Mouse (Mus musculus) liver, embryonic 11.5 days (tissue): ENCODE results near the gene Msi2. TPM values are rescaled to one million over a fixed set of nuclear protein-coding genes. Genes with fewer than 3 reads are reported as not detected.

Source experiments
- ATAC-seq: fragments of 200-750 bp; cut with Nextera tagmentation; replicated peaks from 2 replicates; pipeline ENCODE4 v1.8.0; 2017; ENCODE audit warnings: moderate number of reproducible peaks, mild to moderate bottlenecking, moderate TSS enrichment, moderate library complexity; ENCODE audit not compliant: low FRiP score
- DNase-seq: peaks from one replicate; pipeline ENCODE4 v3.0.0-alpha.2; 2017; ENCODE audit warnings: low spot score
- H3K27ac ChIP-seq: fragments of 300-500 bp; sonication (generic); 2 replicates; pipeline ENCODE4 v1.5.1; 2014; ENCODE audit warnings: mild to moderate bottlenecking, low read depth, low read length, control low read depth
- H3K27me3 ChIP-seq: fragments of 300-500 bp; sonication (generic); replicated peaks from 2 replicates; pipeline ENCODE4 v1.6.1; 2014; ENCODE audit warnings: low read length, mixed read lengths; ENCODE audit not compliant: control insufficient read depth, insufficient read depth
- H3K36me3 ChIP-seq: fragments of 300-500 bp; sonication (generic); 2 replicates; pipeline ENCODE4 v1.6.1; 2014; ENCODE audit warnings: mild to moderate bottlenecking, low read length, moderate library complexity, mixed read lengths; ENCODE audit not compliant: control insufficient read depth, insufficient read depth
- H3K4me1 ChIP-seq: fragments of 300-500 bp; sonication (generic); replicated peaks from 2 replicates; pipeline ENCODE4 v1.6.1; 2014; ENCODE audit warnings: low read length, mixed read lengths; ENCODE audit not compliant: control insufficient read depth, insufficient read depth
- H3K4me2 ChIP-seq: fragments of 300-500 bp; sonication (generic); 2 replicates; pipeline ENCODE4 v1.6.1; 2014; ENCODE audit warnings: mild to moderate bottlenecking, control low read depth, moderate library complexity
- H3K4me3 ChIP-seq: fragments of 300-500 bp; sonication (generic); 2 replicates; pipeline ENCODE4 v1.5.1; 2014; ENCODE audit warnings: low read depth, low read length, control low read depth
- H3K9ac ChIP-seq: fragments of 300-500 bp; sonication (generic); 2 replicates; pipeline ENCODE4 v1.6.1; 2014; ENCODE audit warnings: low read depth, low read length, control low read depth
- H3K9me3 ChIP-seq: fragments of 300-500 bp; sonication (generic); 2 replicates; pipeline ENCODE4 v1.6.1; 2016; ENCODE audit warnings: low read length, inconsistent platforms, mixed read lengths; ENCODE audit not compliant: control insufficient read depth
- WGBS: fragments of 180-500 bp; shearing (Covaris S2); extraction: QIAGEN DNeasy Blood & Tissue Kit; methylation state at CpG from one replicate; pipeline ENCODE4 v1.1.7; 2014; 5-methylcytosine and 5-hydroxymethylcytosine counted together
- polyA plus RNA-seq: library from polyadenylated mRNA; unstranded; fragments of >200 nt; fragmentation: Nextera tagmentation; extraction: Ambion mirVana; gene quantifications from 2 replicates; pipeline ENCODE4 v1.2.1, GENCODE M21; 2014

The Msi2 gene
- polyA plus RNA-seq, 1 experiment from 2014 or later: 8.2 TPM

- 77% methylated on average over 5 of the region's 5 CpGs for WGBS
- Histone ChIP-seq H3K4me1 (peaks cover 10% of the 10 kb centered on the region; the same call in 1 of the 2 replicates), H3K27ac (no peak overlapping the region), H3K4me2 (no peak overlapping the region), H3K27me3 (no peaks in the 10 kb centered on the region), H3K9ac (no peak overlapping the region), H3K4me3 (no peak overlapping the region), H3K9me3 (no peaks in the 10 kb centered on the region), H3K36me3 (no peaks in the 10 kb centered on the region; the same call in 1 of the 2 replicates)
- ATAC-seq (no peak), DNase-seq (no peak)
Measured at GRCm38 (mm10) chr11:88404247-88404677, 314.1 kb downstream of the Msi2 start.

GRCm38 (mm10) chr11:88402290-88402689 is 316.0 kb downstream of the Msi2 start:
- Histone ChIP-seq H3K4me3 (no peak overlapping the region), H3K27me3 (no peaks in the 10 kb centered on the region), H3K9ac (no peak overlapping the region), H3K27ac (no peak overlapping the region; the same call in 1 of the 2 replicates), H3K4me2 (no peak overlapping the region), H3K9me3 (no peaks in the 10 kb centered on the region), H3K4me1 (peaks cover 10% of the 10 kb centered on the region; the same call in 1 of the 2 replicates), H3K36me3 (no peaks in the 10 kb centered on the region; the same call in 1 of the 2 replicates)
- no peak for DNase-seq
- ATAC-seq: no peak
- 67% methylated on average over 7 of the region's 7 CpGs for WGBS

- Histone ChIP-seq H3K9ac (no peak overlapping the region), H3K4me1 (peaks cover 10% of the 10 kb centered on the region; the same call in 1 of the 2 replicates), H3K27ac (no peak overlapping the region), H3K27me3 (no peaks in the 10 kb centered on the region), H3K36me3 (no peaks in the 10 kb centered on the region; the same call in 1 of the 2 replicates), H3K4me3 (no peak overlapping the region), H3K9me3 (no peaks in the 10 kb centered on the region), H3K4me2 (no peak overlapping the region)
- WGBS: 87% methylated on average over 6 of the region's 6 CpGs
- no peak for ATAC-seq
- DNase-seq: no peak
Measured at GRCm38 (mm10) chr11:88401333-88401732, 317.0 kb downstream of the Msi2 start.

GRCm38 (mm10) chr11:88400926-88401325 is 317.4 kb downstream of the Msi2 start:
- H3K9ac ChIP-seq: no peak overlapping the region
- no peak overlapping the region for H3K4me3 ChIP-seq
- WGBS: 86% methylated on average over 10 of the region's 10 CpGs
- H3K36me3 ChIP-seq: no peaks in the 10 kb centered on the region; the same call in 1 of the 2 replicates
- H3K9me3 ChIP-seq: no peaks in the 10 kb centered on the region
- H3K4me2 ChIP-seq: no peak overlapping the region
- no peaks in the 10 kb centered on the region for H3K27me3 ChIP-seq
- no peak overlapping the region for H3K27ac ChIP-seq
- H3K4me1 ChIP-seq: peaks cover 10% of the 10 kb centered on the region; the same call in 1 of the 2 replicates
- ATAC-seq (no peak), DNase-seq (no peak)

GRCm38 (mm10) chr11:88400235-88400634 is 318.1 kb downstream of the Msi2 start:
- Histone ChIP-seq H3K36me3 (no peaks in the 10 kb centered on the region; the same call in 1 of the 2 replicates), H3K4me3 (no peak overlapping the region), H3K4me1 (peaks cover 10% of the 10 kb centered on the region; the same call in 1 of the 2 replicates), H3K9ac (no peak overlapping the region), H3K4me2 (no peak overlapping the region), H3K9me3 (no peaks in the 10 kb centered on the region), H3K27ac (no peak overlapping the region), H3K27me3 (no peaks in the 10 kb centered on the region)
- no peak for DNase-seq
- 87% methylated on average over 6 of the region's 6 CpGs for WGBS
- ATAC-seq: no peak

- H3K27me3 ChIP-seq: no peaks in the 10 kb centered on the region
- ATAC-seq: no peak
- H3K9ac ChIP-seq: no peak overlapping the region
- no peak for DNase-seq
- 72% methylated on average over 5 of the region's 5 CpGs for WGBS
- H3K27ac ChIP-seq: no peak overlapping the region
- no peak overlapping the region for H3K4me3 ChIP-seq
- no peaks in the 10 kb centered on the region for H3K9me3 ChIP-seq
- no peaks in the 10 kb centered on the region; the same call in 1 of the 2 replicates for H3K36me3 ChIP-seq
- peaks cover 10% of the 10 kb centered on the region; the same call in 1 of the 2 replicates for H3K4me1 ChIP-seq
- no peak overlapping the region for H3K4me2 ChIP-seq
Measured at GRCm38 (mm10) chr11:88399431-88399830, 318.9 kb downstream of the Msi2 start.

- Histone ChIP-seq H3K9ac (no peak overlapping the region), H3K4me3 (no peak overlapping the region), H3K36me3 (no peaks in the 10 kb centered on the region), H3K4me1 (peaks cover 7% of the 10 kb centered on the region; the same call in 1 of the 2 replicates), H3K4me2 (no peak overlapping the region), H3K27ac (no peak overlapping the region), H3K9me3 (no peaks in the 10 kb centered on the region), H3K27me3 (no peaks in the 10 kb centered on the region)
- ATAC-seq (no peak), DNase-seq (no peak)
- 80% methylated on average over 5 of the region's 5 CpGs for WGBS
Measured at GRCm38 (mm10) chr11:88399028-88399427, 319.3 kb downstream of the Msi2 start.

- 82% methylated on average over 8 of the region's 8 CpGs for WGBS
- no peak overlapping the region for H3K27ac ChIP-seq
- H3K4me2 ChIP-seq: no peak overlapping the region
- ATAC-seq: no peak
- no peak overlapping the region for H3K4me3 ChIP-seq
- no peaks in the 10 kb centered on the region for H3K9me3 ChIP-seq
- no peak for DNase-seq
- H3K27me3 ChIP-seq: no peaks in the 10 kb centered on the region
- no peak overlapping the region for H3K9ac ChIP-seq
- no peaks in the 10 kb centered on the region for H3K4me1 ChIP-seq
- no peaks in the 10 kb centered on the region for H3K36me3 ChIP-seq
Measured at GRCm38 (mm10) chr11:88395076-88395990, 323.0 kb downstream of the Msi2 start.
